Mouse (Mus musculus) intestine, embryonic 15.5 days (tissue): Measurements from ENCODE around the gene Bcat1. TPM values are rescaled to one million over a fixed set of nuclear protein-coding genes. Genes with fewer than 3 reads are reported as not detected.
A peak's percentile ranks its signal among the peaks of the same experiment; 100 is the strongest.

Experiments
- ATAC-seq: fragments of 200-750 bp; cut with Nextera tagmentation; 2 replicates; pipeline ENCODE4 v1.8.0; 2017; ENCODE audit warnings: moderate TSS enrichment, moderate library complexity
- H3K27ac ChIP-seq: fragments of 300-500 bp; sonication (generic); 2 replicates; pipeline ENCODE4 v1.5.1; 2015; ENCODE audit warnings: mild to moderate bottlenecking, inconsistent platforms
- H3K27me3 ChIP-seq: fragments of 300-500 bp; sonication (generic); replicated peaks from 2 replicates; pipeline ENCODE4 v1.6.1; 2015; ENCODE audit warnings: inconsistent platforms
- H3K36me3 ChIP-seq: fragments of 300-500 bp; sonication (generic); 2 replicates; pipeline ENCODE4 v1.6.1; 2015; ENCODE audit warnings: inconsistent platforms
- H3K4me1 ChIP-seq: fragments of 300-500 bp; sonication (generic); replicated peaks from 2 replicates; pipeline ENCODE4 v1.6.1; 2015; ENCODE audit warnings: inconsistent platforms
- H3K4me2 ChIP-seq: fragments of 300-500 bp; sonication (generic); replicated peaks from 2 replicates; pipeline ENCODE4 v1.6.1; 2015; ENCODE audit warnings: mild to moderate bottlenecking, inconsistent platforms
- H3K4me3 ChIP-seq: fragments of 300-500 bp; sonication (generic); replicated peaks from 2 replicates; pipeline ENCODE4 v1.5.1; 2015; ENCODE audit warnings: inconsistent platforms
- H3K9ac ChIP-seq: fragments of 300-500 bp; sonication (generic); 2 replicates; pipeline ENCODE4 v1.6.1; 2015; ENCODE audit warnings: inconsistent platforms
- H3K9me3 ChIP-seq: fragments of 300-500 bp; sonication (generic); 2 replicates; pipeline ENCODE4 v1.6.1; 2016; ENCODE audit warnings: inconsistent platforms
- WGBS: fragments of 180-500 bp; shearing (Covaris S2); methylation state at CpG from one replicate; pipeline ENCODE4 v1.1.7; 2015; 5-methylcytosine and 5-hydroxymethylcytosine counted together
- polyA plus RNA-seq: library from polyadenylated mRNA; unstranded; fragments of >200 nt; fragmentation: Nextera tagmentation; extraction: Ambion mirVana; gene quantifications from 2 replicates; pipeline ENCODE4 v1.2.1, GENCODE M21; 2015

Bcat1 gene
- polyA plus RNA-seq, 1 experiment from 2014 or later, result 6.1 TPM

- Histone ChIP-seq H3K4me2 (no peak overlapping the region), H3K4me3 (no peak overlapping the region), H3K36me3 (no peaks in the 10 kb centered on the region), H3K9ac (no peak overlapping the region), H3K4me1 (no peaks in the 10 kb centered on the region), H3K9me3 (no peaks in the 10 kb centered on the region), H3K27ac (no peak overlapping the region), H3K27me3 (no peaks in the 10 kb centered on the region)
- WGBS, result 79% methylated on average over 4 of the region's 4 CpGs
- ATAC-seq, result no peak
These were observed 10.6 kb downstream of the Bcat1 start for GRCm38 (mm10) chr6:145065301-145065845.

GRCm38 (mm10) chr6:145064104-145064503 is 11.9 kb downstream of the Bcat1 start:
- 33% methylated on average over 1 of the region's 1 CpGs for WGBS
- Histone ChIP-seq H3K9ac (no peak overlapping the region), H3K36me3 (no peaks in the 10 kb centered on the region), H3K4me2 (no peak overlapping the region), H3K27ac (no peak overlapping the region), H3K27me3 (no peaks in the 10 kb centered on the region), H3K9me3 (no peaks in the 10 kb centered on the region), H3K4me1 (no peaks in the 10 kb centered on the region), H3K4me3 (no peak overlapping the region)
- no peak for ATAC-seq

GRCm38 (mm10) chr6:145063212-145063868 is 12.6 kb downstream of the Bcat1 start:
- Histone ChIP-seq H3K27me3 (no peaks in the 10 kb centered on the region), H3K9me3 (no peaks in the 10 kb centered on the region), H3K4me1 (no peaks in the 10 kb centered on the region), H3K9ac (no peak overlapping the region), H3K36me3 (no peaks in the 10 kb centered on the region), H3K4me3 (no peak overlapping the region), H3K4me2 (no peak overlapping the region), H3K27ac (no peak overlapping the region)
- ATAC-seq, result no peak
- 46% methylated on average over 5 of the region's 5 CpGs for WGBS

GRCm38 (mm10) chr6:145062763-145063162 is 13.2 kb downstream of the Bcat1 start:
- no peaks in the 10 kb centered on the region for H3K36me3 ChIP-seq
- WGBS, result 47% methylated on average over 4 of the region's 4 CpGs
- no peak overlapping the region for H3K27ac ChIP-seq
- H3K9me3 ChIP-seq, result no peaks in the 10 kb centered on the region
- H3K4me1 ChIP-seq, result no peaks in the 10 kb centered on the region
- H3K4me3 ChIP-seq, result no peak overlapping the region
- H3K4me2 ChIP-seq, result no peak overlapping the region
- ATAC-seq, result no peak
- no peak overlapping the region for H3K9ac ChIP-seq
- no peaks in the 10 kb centered on the region for H3K27me3 ChIP-seq

- no peak overlapping the region for H3K4me3 ChIP-seq
- no peak overlapping the region for H3K9ac ChIP-seq
- H3K27me3 ChIP-seq, result no peaks in the 10 kb centered on the region
- no peaks in the 10 kb centered on the region for H3K36me3 ChIP-seq
- H3K27ac ChIP-seq, result no peak overlapping the region
- H3K4me1 ChIP-seq, result no peaks in the 10 kb centered on the region
- ATAC-seq, result no peak
- 94% methylated on average over 1 of the region's 1 CpGs for WGBS
- H3K4me2 ChIP-seq, result no peak overlapping the region
- no peaks in the 10 kb centered on the region for H3K9me3 ChIP-seq
These were observed 14.6 kb downstream of the Bcat1 start for GRCm38 (mm10) chr6:145061361-145061760.

DNA sequence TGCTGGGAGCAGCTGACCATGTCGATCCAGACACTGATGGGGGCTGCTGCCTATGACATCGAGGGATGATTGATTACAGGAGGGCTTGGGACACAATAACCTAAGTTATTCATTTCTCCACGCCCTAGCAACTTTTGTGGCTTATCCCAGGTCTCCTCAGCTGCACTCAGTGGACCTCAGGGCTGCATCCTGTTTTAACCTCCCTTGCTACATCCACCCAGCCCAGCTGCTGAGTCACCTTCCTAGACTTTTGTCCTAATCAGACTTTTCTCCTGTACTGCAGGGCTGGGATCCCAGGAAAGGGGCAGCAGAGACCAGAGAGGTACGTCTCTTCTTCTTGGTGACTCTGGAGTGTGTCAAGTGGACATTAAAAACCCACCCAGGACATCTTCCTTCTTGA is 19.9 kb downstream of the Bcat1 start:
- no peak for ATAC-seq
- no peaks in the 10 kb centered on the region for H3K4me1 ChIP-seq
- no peak overlapping the region for H3K27ac ChIP-seq
- 59% methylated on average over 4 of the region's 4 CpGs for WGBS
- no peaks in the 10 kb centered on the region for H3K36me3 ChIP-seq
- no peaks in the 10 kb centered on the region for H3K27me3 ChIP-seq
- H3K4me3 ChIP-seq, result no peak overlapping the region
- H3K9ac ChIP-seq, result no peak overlapping the region
- no peak overlapping the region for H3K4me2 ChIP-seq
- H3K9me3 ChIP-seq, result no peaks in the 10 kb centered on the region

- Histone ChIP-seq H3K4me2 (no peak overlapping the region), H3K4me3 (no peak overlapping the region), H3K9me3 (no peaks in the 10 kb centered on the region), H3K36me3 (no peaks in the 10 kb centered on the region), H3K27me3 (0 out of 2 replicates have a peak, but pooled peaks cover under 1% of the 10 kb centered on the region), H3K4me1 (no peaks in the 10 kb centered on the region), H3K9ac (no peak overlapping the region), H3K27ac (no peak overlapping the region)
- ATAC-seq, result no peak
- WGBS, result 53% methylated on average over 6 of the region's 6 CpGs
These were observed 20.6 kb downstream of the Bcat1 start for GRCm38 (mm10) chr6:145055277-145055858.

DNA sequence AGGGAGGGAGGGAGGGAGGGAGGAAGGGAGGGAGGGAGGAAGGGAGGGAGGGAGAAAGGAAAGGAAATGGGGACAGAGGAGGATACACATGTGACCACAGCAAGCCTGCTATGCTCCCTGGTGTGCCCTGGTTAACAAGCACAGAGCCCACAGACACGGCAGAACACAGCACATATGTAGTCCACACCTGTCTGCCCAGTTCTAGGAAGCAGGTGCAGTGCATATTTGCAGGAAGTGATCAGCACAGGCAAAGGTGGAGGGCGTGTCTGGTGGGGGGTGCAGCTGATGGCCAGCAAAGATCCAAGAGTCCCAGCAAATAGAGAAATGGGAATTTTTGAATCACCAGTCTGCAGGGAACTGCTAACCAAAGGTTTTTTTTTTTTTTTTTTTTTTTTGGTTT is 23.3 kb downstream of the Bcat1 start:
- H3K4me2 ChIP-seq, result no peak overlapping the region
- H3K27ac ChIP-seq, result no peak overlapping the region
- H3K36me3 ChIP-seq, result no peaks in the 10 kb centered on the region
- WGBS, result 67% methylated on average over 2 of the region's 2 CpGs
- no peak overlapping the region for H3K4me3 ChIP-seq
- peaks cover 21% of the 10 kb centered on the region for H3K27me3 ChIP-seq
- H3K9ac ChIP-seq, result no peak overlapping the region
- peaks cover 11% of the 10 kb centered on the region for H3K4me1 ChIP-seq
- peak; percentile 50; the same call in 1 of the 2 replicates for ATAC-seq
- H3K9me3 ChIP-seq, result no peaks in the 10 kb centered on the region

DNA sequence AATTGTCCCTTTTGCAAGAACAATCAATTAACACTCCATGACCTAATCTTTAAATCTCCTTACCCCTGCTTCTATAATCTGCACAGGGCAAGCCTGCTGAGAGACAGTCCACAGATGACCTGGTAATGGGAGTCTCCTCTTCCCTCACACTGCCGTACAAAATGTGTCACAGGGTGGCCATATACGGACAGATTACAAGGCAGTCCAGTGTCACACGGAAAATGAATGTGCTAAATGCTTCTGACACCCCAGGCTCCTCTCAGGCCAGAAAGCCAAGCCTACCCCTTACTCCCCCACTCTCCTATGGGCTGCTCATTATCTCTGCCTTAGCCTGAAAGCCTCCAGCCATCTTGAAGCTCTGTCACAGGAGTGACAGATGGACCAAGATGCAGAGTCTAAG is 25.1 kb downstream of the Bcat1 start:
- Histone ChIP-seq H3K4me2 (no peak overlapping the region), H3K4me1 (peaks cover 11% of the 10 kb centered on the region), H3K9me3 (no peaks in the 10 kb centered on the region), H3K27me3 (peaks cover 26% of the 10 kb centered on the region), H3K4me3 (no peak overlapping the region), H3K27ac (no peak overlapping the region), H3K36me3 (no peaks in the 10 kb centered on the region), H3K9ac (no peak overlapping the region)
- WGBS, result 41% methylated on average over 3 of the region's 3 CpGs
- ATAC-seq, result no peak

- Histone ChIP-seq H3K9ac (peak overlapping the region; percentile 46; the same call in 1 of the 2 replicates), H3K9me3 (no peaks in the 10 kb centered on the region), H3K27me3 (peaks cover 26% of the 10 kb centered on the region), H3K4me3 (peak overlapping the region; percentile 44), H3K4me2 (peak overlapping the region; percentile 95), H3K27ac (no peak overlapping the region), H3K36me3 (no peaks in the 10 kb centered on the region), H3K4me1 (peaks cover 11% of the 10 kb centered on the region)
- ATAC-seq, result peak; percentile 54
- 11% methylated on average over 64 of the region's 64 CpGs for WGBS
These were observed 27.6 kb downstream of the Bcat1 start for GRCm38 (mm10) chr6:145048131-145048997.

GRCm38 (mm10) chr6:145047445-145047857 is 28.5 kb downstream of the Bcat1 start:
- peaks cover 13% of the 10 kb centered on the region for H3K4me1 ChIP-seq
- H3K36me3 ChIP-seq, result no peaks in the 10 kb centered on the region
- H3K4me3 ChIP-seq, result peak overlapping the region; percentile 44
- H3K4me2 ChIP-seq, result peak overlapping the region; percentile 95
- WGBS, result 21% methylated on average over 15 of the region's 15 CpGs
- no peak for ATAC-seq
- no peak overlapping the region for H3K9ac ChIP-seq
- peaks cover 26% of the 10 kb centered on the region for H3K27me3 ChIP-seq
- H3K27ac ChIP-seq, result no peak overlapping the region
- H3K9me3 ChIP-seq, result no peaks in the 10 kb centered on the region

- no peak for ATAC-seq
- Histone ChIP-seq H3K4me2 (no peak overlapping the region), H3K4me3 (no peak overlapping the region), H3K9me3 (no peaks in the 10 kb centered on the region), H3K9ac (no peak overlapping the region), H3K27me3 (peaks cover 26% of the 10 kb centered on the region), H3K36me3 (no peaks in the 10 kb centered on the region), H3K27ac (no peak overlapping the region), H3K4me1 (peaks cover 15% of the 10 kb centered on the region)
- 78% methylated on average over 13 of the region's 13 CpGs for WGBS
These were observed 29.6 kb downstream of the Bcat1 start for GRCm38 (mm10) chr6:145046266-145046890.
